Mouse (Mus musculus): ENCODE measurements around the gene Gsto1.
A peak's percentile ranks its signal among the peaks of the same experiment; 100 is the strongest.

GRCm38 (mm10) chr19:47910117-47910618 lies 55.4 kb downstream of the Gsto1 start:
- TF ChIP-seq CTCF (IDR thresholded peaks at IDR 0.05 in 2 of 3, conservative IDR thresholded peaks at IDR 0.05 in 1 of 3; ENCODE audit: control insufficient read depth in 1 of 3, insufficient read depth in 1 of 3, low read depth in 2 of 3, low read length in 3 of 3, poor library complexity in 1 of 3, severe bottlenecking in 1 of 3) (no peak), CHD2 (IDR thresholded peaks at IDR 0.05; ENCODE audit: low read length) (no peak), GABPA (IDR thresholded peaks at IDR 0.05; ENCODE audit: low read depth, low read length) (no peak), POLR2A (IDR thresholded peaks at IDR 0.05; ENCODE audit: control insufficient read depth in 1 of 2, insufficient read depth in 1 of 2, low read depth in 1 of 2, low read length in 2 of 2, poor library complexity in 1 of 2) (no peak), RAD21 (IDR thresholded peaks at IDR 0.05; ENCODE audit: low read depth, low read length) (no peak), MAX (IDR thresholded peaks at IDR 0.05; ENCODE audit: low read length) (0 out of 2 replicates have a peak, but pooled peaks have one; percentile 23)
